Mouse (Mus musculus): ENCODE measurements around the gene Fads2.

Fads2 gene

GRCm38 (mm10) chr19:10041388-10042148, 60.0 kb downstream of the Fads2 start, which contains the start of gene Fads3:
Gene Fads3, plus strand, starts transcription at chr19:10041569.
- DNase-seq (ENCODE audit: low spot score in 2 of 2): peak; percentile 49 to 56

- no peak for DNase-seq (ENCODE audit: low spot score in 2 of 2)
Measured at GRCm38 (mm10) chr19:10040866-10041387, 60.6 kb downstream of the Fads2 start.

GRCm38 (mm10) chr19:10039615-10040014, 61.9 kb downstream of the Fads2 start:
- no peak for DNase-seq (ENCODE audit: low spot score in 2 of 2)

- DNase-seq (ENCODE audit: low spot score in 2 of 2): no peak
Measured at GRCm38 (mm10) chr19:10038910-10039309, 62.6 kb downstream of the Fads2 start.

GRCm38 (mm10) chr19:10038364-10038763, 63.2 kb downstream of the Fads2 start:
- DNase-seq (ENCODE audit: low spot score in 2 of 2): no peak

GRCm38 (mm10) chr19:10037534-10037933, 64.0 kb downstream of the Fads2 start:
- no peak for DNase-seq (ENCODE audit: low spot score in 2 of 2)

- peak; percentile 75 for DNase-seq (ENCODE audit: low spot score in 2 of 2)
Measured at GRCm38 (mm10) chr19:10034785-10035447, 66.6 kb downstream of the Fads2 start.

- no peak for DNase-seq (ENCODE audit: low spot score in 2 of 2)
Measured at GRCm38 (mm10) chr19:10034356-10034755, 67.2 kb downstream of the Fads2 start.

GRCm38 (mm10) chr19:10033211-10033973, 68.2 kb downstream of the Fads2 start:
- peak in 1 of 2 experiments; percentile 42 for DNase-seq (ENCODE audit: low spot score in 2 of 2)

- no peak for DNase-seq (ENCODE audit: low spot score in 2 of 2)
Measured at GRCm38 (mm10) chr19:10029746-10030145, 71.8 kb downstream of the Fads2 start.

- DNase-seq (ENCODE audit: low spot score in 2 of 2): no peak
Measured at GRCm38 (mm10) chr19:10025169-10025875, 76.2 kb downstream of the Fads2 start.

- no peak for DNase-seq (ENCODE audit: low spot score in 2 of 2)
Measured at GRCm38 (mm10) chr19:10023304-10023758, 78.2 kb downstream of the Fads2 start.

- DNase-seq (ENCODE audit: low spot score in 2 of 2): peak in 1 of 2 experiments; percentile 48
Measured at GRCm38 (mm10) chr19:10022414-10023303, 78.9 kb downstream of the Fads2 start.

GRCm38 (mm10) chr19:10021981-10022380, 79.6 kb downstream of the Fads2 start:
- no peak for DNase-seq (ENCODE audit: low spot score in 2 of 2)

- DNase-seq (ENCODE audit: low spot score in 2 of 2): no peak
Measured at GRCm38 (mm10) chr19:10019214-10019760, 82.3 kb downstream of the Fads2 start.

GRCm38 (mm10) chr19:10018527-10018818, 83.1 kb downstream of the Fads2 start:
- DNase-seq (ENCODE audit: low spot score in 2 of 2): no peak

- DNase-seq (ENCODE audit: low spot score in 2 of 2): peak; percentile 57 to 66
Measured at GRCm38 (mm10) chr19:10017637-10018526, 83.7 kb downstream of the Fads2 start.

GRCm38 (mm10) chr19:10016151-10016550, 85.4 kb downstream of the Fads2 start:
- DNase-seq (ENCODE audit: low spot score in 2 of 2): no peak

- no peak for DNase-seq (ENCODE audit: low spot score in 2 of 2)
Measured at GRCm38 (mm10) chr19:10015442-10015841, 86.1 kb downstream of the Fads2 start.
